Mouse (Mus musculus) forebrain, embryonic 11.5 days (tissue): ENCODE measurements around the gene Ghdc. TPM values are rescaled to one million over a fixed set of nuclear protein-coding genes. Genes with fewer than 3 reads are reported as not detected.

Source experiments
- ATAC-seq: fragments of 200-750 bp; cut with Nextera tagmentation; replicated peaks from 2 replicates; pipeline ENCODE4 v1.8.0; 2017; ENCODE audit warnings: moderate TSS enrichment; ENCODE audit not compliant: low FRiP score
- DNase-seq: peaks from one replicate; pipeline ENCODE4 v3.0.0-alpha.2; 2017; ENCODE audit warnings: low spot score
- H3K27ac ChIP-seq: fragments of 300-500 bp; sonication (generic); 2 replicates; pipeline ENCODE4 v1.5.1; 2014; ENCODE audit warnings: low read depth, low read length
- H3K27me3 ChIP-seq: fragments of 300-500 bp; sonication (generic); 2 replicates; pipeline ENCODE4 v1.6.1; 2014; ENCODE audit warnings: mild to moderate bottlenecking, low read length, mixed read lengths; ENCODE audit not compliant: control insufficient read depth, insufficient read depth
- H3K36me3 ChIP-seq: fragments of 300-500 bp; sonication (generic); 2 replicates; pipeline ENCODE4 v1.6.1; 2014; ENCODE audit warnings: mild to moderate bottlenecking, low read length, moderate library complexity, mixed read lengths; ENCODE audit not compliant: control insufficient read depth, insufficient read depth
- H3K4me1 ChIP-seq: fragments of 300-500 bp; sonication (generic); replicated peaks from 2 replicates; pipeline ENCODE4 v1.6.1; 2014; ENCODE audit warnings: low read length, mixed read lengths; ENCODE audit not compliant: control insufficient read depth, insufficient read depth
- H3K4me2 ChIP-seq: fragments of 300-500 bp; sonication (generic); 2 replicates; pipeline ENCODE4 v1.6.1; 2014; ENCODE audit warnings: low read depth, mild to moderate bottlenecking, low read length, moderate library complexity, mixed read lengths; ENCODE audit not compliant: severe bottlenecking
- H3K4me3 ChIP-seq: fragments of 300-500 bp; sonication (generic); 2 replicates; pipeline ENCODE4 v1.5.1; 2014; ENCODE audit warnings: low read depth, low read length
- H3K9ac ChIP-seq: fragments of 300-500 bp; sonication (generic); 2 replicates; pipeline ENCODE4 v1.6.1; 2014; ENCODE audit warnings: low read length
- H3K9me3 ChIP-seq: fragments of 300-500 bp; sonication (generic); 2 replicates; pipeline ENCODE4 v1.6.1; 2016; ENCODE audit warnings: low read length, mixed read lengths; ENCODE audit not compliant: control insufficient read depth
- WGBS: fragments of 180-500 bp; shearing (Covaris S2); extraction: QIAGEN DNeasy Blood & Tissue Kit; methylation state at CpG from one replicate; pipeline ENCODE4 v1.1.7; 2014; 5-methylcytosine and 5-hydroxymethylcytosine counted together
- polyA plus RNA-seq: library from polyadenylated mRNA; unstranded; fragments of >200 nt; fragmentation: Nextera tagmentation; extraction: Ambion mirVana; gene quantifications from 2 replicates; pipeline ENCODE4 v1.2.1, GENCODE M21; 2014

Ghdc gene
- polyA plus RNA-seq, 1 experiment from 2014 or later, result 2.1 TPM

DNA sequence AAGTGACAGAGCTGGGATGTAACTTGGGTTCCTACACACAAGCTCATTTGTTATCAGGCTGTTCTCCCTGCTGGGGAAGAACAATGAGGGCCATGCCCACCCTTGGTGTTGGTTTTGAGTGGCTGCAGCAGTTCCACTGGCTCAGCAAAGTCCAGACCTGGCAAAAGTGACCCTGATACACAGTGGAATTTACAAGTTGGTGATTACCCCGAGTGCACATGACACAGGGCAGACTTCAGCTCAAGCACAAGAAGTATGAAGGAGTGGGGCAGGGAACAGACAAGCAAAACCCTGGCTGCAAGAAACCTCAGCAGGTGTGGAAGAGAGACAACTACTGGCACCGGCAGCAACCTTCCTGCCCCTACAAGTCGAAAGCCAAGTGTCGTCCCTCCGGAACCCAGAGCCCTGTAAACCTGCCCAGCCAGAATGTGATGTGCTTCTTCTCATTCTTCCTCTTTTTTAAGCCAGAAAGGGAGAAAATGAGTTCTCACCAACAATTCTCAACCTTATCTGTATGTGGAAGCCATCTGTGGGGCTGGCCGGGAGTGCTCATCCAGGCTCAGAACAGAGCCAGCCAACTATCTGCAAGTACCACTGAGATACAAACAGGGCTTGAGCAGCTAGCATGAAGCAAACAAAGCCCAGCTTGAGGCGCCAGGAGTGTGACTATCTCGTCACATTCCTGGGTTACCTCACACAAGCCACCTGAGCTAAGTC is 48.8 kb downstream of the Ghdc start:
- DNase-seq, result no peak

GRCm38 (mm10) chr11:100721254-100721653 is 49.5 kb downstream of the Ghdc start:
- 62% methylated on average over 4 of the region's 4 CpGs for WGBS
- Histone ChIP-seq H3K27me3 (no peaks in the 10 kb centered on the region), H3K9ac (no peak overlapping the region), H3K4me2 (no peak overlapping the region), H3K27ac (no peak overlapping the region), H3K36me3 (no peaks in the 10 kb centered on the region; the same call in 1 of the 2 replicates), H3K4me3 (no peak overlapping the region), H3K4me1 (no peaks in the 10 kb centered on the region; the same call in 1 of the 2 replicates), H3K9me3 (no peaks in the 10 kb centered on the region)
- DNase-seq (no peak), ATAC-seq (no peak)

More for the DNA sequence above, 48.8 kb downstream of the Ghdc start:
- Histone ChIP-seq H3K9me3 (no peaks in the 10 kb centered on the region), H3K27ac (no peak overlapping the region), H3K4me1 (no peaks in the 10 kb centered on the region; the same call in 1 of the 2 replicates), H3K27me3 (no peaks in the 10 kb centered on the region), H3K9ac (no peak overlapping the region), H3K4me3 (no peak overlapping the region), H3K4me2 (no peak overlapping the region), H3K36me3 (no peaks in the 10 kb centered on the region; the same call in 1 of the 2 replicates)
- 64% methylated on average over 8 of the region's 8 CpGs for WGBS
- no peak for ATAC-seq

GRCm38 (mm10) chr11:100720345-100720744 is 50.4 kb downstream of the Ghdc start:
- H3K4me2 ChIP-seq, result no peak overlapping the region
- no peaks in the 10 kb centered on the region; the same call in 1 of the 2 replicates for H3K4me1 ChIP-seq
- WGBS, result 76% methylated on average over 5 of the region's 5 CpGs
- no peak for ATAC-seq
- no peaks in the 10 kb centered on the region for H3K27me3 ChIP-seq
- no peak overlapping the region for H3K4me3 ChIP-seq
- H3K27ac ChIP-seq, result no peak overlapping the region
- H3K9ac ChIP-seq, result no peak overlapping the region
- H3K36me3 ChIP-seq, result no peaks in the 10 kb centered on the region; the same call in 1 of the 2 replicates
- DNase-seq, result no peak
- no peaks in the 10 kb centered on the region for H3K9me3 ChIP-seq

DNA sequence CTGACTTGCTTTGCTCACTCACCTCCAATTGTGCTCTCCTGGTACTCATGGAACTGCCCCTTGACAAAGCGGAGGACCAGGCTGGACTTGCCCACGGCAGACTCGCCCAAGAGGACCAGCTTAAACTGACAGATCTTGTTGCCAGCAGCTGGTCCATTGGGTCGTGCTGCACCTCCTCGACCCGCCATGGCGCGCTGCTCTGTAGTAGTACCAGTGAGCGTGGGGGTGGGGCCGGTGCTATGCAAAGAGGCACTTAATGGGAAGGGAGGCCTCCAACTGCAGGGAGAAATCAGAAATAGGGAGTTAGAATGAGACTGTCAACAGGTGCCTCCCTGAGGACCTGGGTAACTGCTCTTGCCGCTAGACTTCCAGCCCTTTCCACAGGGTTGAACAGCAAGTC is 50.9 kb downstream of the Ghdc start:
- WGBS, result 83% methylated on average over 11 of the region's 11 CpGs
- no peak for DNase-seq
- no peak for ATAC-seq
- Histone ChIP-seq H3K9me3 (no peaks in the 10 kb centered on the region), H3K4me3 (no peak overlapping the region), H3K27ac (no peak overlapping the region), H3K27me3 (no peaks in the 10 kb centered on the region), H3K9ac (no peak overlapping the region), H3K4me2 (no peak overlapping the region), H3K36me3 (no peaks in the 10 kb centered on the region; the same call in 1 of the 2 replicates), H3K4me1 (peaks cover under 1% of the 10 kb centered on the region)

GRCm38 (mm10) chr11:100719312-100719711 is 51.4 kb downstream of the Ghdc start:
- DNase-seq, result no peak
- Histone ChIP-seq H3K4me3 (no peak overlapping the region), H3K4me1 (peaks cover 2% of the 10 kb centered on the region), H3K36me3 (no peaks in the 10 kb centered on the region; the same call in 1 of the 2 replicates), H3K9ac (no peak overlapping the region), H3K9me3 (no peaks in the 10 kb centered on the region), H3K27ac (no peak overlapping the region), H3K4me2 (no peak overlapping the region), H3K27me3 (no peaks in the 10 kb centered on the region)
- no peak for ATAC-seq
- WGBS, result 87% methylated on average over 3 of the region's 3 CpGs

- no peaks in the 10 kb centered on the region; the same call in 1 of the 2 replicates for H3K36me3 ChIP-seq
- DNase-seq (no peak), ATAC-seq (no peak)
- WGBS, result 90% methylated on average over 4 of the region's 4 CpGs
- H3K4me3 ChIP-seq, result no peak overlapping the region
- H3K4me2 ChIP-seq, result no peak overlapping the region
- H3K4me1 ChIP-seq, result peaks cover 6% of the 10 kb centered on the region
- no peak overlapping the region for H3K9ac ChIP-seq
- no peak overlapping the region for H3K27ac ChIP-seq
- H3K9me3 ChIP-seq, result no peaks in the 10 kb centered on the region
- no peaks in the 10 kb centered on the region for H3K27me3 ChIP-seq
These were observed 51.9 kb downstream of the Ghdc start for GRCm38 (mm10) chr11:100718866-100719265.

DNA sequence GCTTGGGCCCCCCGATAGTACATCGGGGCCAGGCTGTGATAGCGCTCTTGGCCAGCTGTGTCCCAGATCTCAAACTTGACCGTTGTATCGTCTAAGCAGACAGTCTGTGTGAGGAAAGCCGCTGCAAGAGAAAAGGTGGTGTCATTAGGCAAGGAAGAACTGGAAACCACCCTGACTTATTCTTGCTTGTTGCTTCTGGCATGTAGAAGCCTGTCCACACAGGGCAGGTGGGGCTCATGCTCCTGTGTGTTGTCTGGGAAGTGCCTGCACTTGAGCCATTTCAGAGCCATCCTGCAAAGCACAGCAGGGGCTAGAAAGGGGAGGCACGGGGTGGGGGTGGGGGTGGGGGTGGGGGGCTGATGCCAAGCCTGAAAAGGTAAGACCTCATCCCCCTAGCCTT is 52.3 kb downstream of the Ghdc start:
- 92% methylated on average over 7 of the region's 7 CpGs for WGBS
- Histone ChIP-seq H3K9ac (no peak overlapping the region), H3K27ac (no peak overlapping the region), H3K4me3 (no peak overlapping the region), H3K4me1 (peaks cover 11% of the 10 kb centered on the region), H3K4me2 (no peak overlapping the region), H3K9me3 (no peaks in the 10 kb centered on the region), H3K36me3 (no peaks in the 10 kb centered on the region; the same call in 1 of the 2 replicates), H3K27me3 (no peaks in the 10 kb centered on the region)
- DNase-seq, result no peak
- ATAC-seq, result no peak

- no peak for DNase-seq
- H3K36me3 ChIP-seq, result no peaks in the 10 kb centered on the region; the same call in 1 of the 2 replicates
- no peak for ATAC-seq
- H3K4me2 ChIP-seq, result no peak overlapping the region
- no peaks in the 10 kb centered on the region for H3K27me3 ChIP-seq
- 92% methylated on average over 3 of the region's 3 CpGs for WGBS
- H3K27ac ChIP-seq, result no peak overlapping the region
- H3K4me3 ChIP-seq, result no peak overlapping the region
- H3K9me3 ChIP-seq, result no peaks in the 10 kb centered on the region
- peaks cover 12% of the 10 kb centered on the region for H3K4me1 ChIP-seq
- H3K9ac ChIP-seq, result no peak overlapping the region
These were observed 54.1 kb downstream of the Ghdc start for GRCm38 (mm10) chr11:100716649-100717048.
